Mouse (Mus musculus) megakaryocyte-erythroid progenitor cell, adult 5-6 weeks (primary cell): ENCODE measurements around the gene Fbxo46. TPM values are rescaled to one million over a fixed set of nuclear protein-coding genes. Genes with fewer than 3 reads are reported as not detected.
A peak's percentile ranks its signal among the peaks of the same experiment; 100 is the strongest.

Experiments used
- ATAC-seq: replicated peaks from 2 replicates; pipeline ENCODE4 v1.8.0; 2016; ENCODE audit warnings: mild to moderate bottlenecking, inconsistent platforms; ENCODE audit not compliant: severe bottlenecking, poor library complexity, low FRiP score, low TSS enrichment
- total RNA-seq, 2 experiments: library from RNA; stranded (forward) in 1 of 2; stranded (reverse) in 1 of 2; fragments of 200-1000, 215-1000 nt in 1 of 2; fragments of >200 nt in 1 of 2; fragmentation: Nextera tagmentation in 1 of 2; gene quantifications; 2 replicates each; pipeline ENCODE4 v1.2.3; 2014 to 2017

Gene Fbxo46
- total RNA-seq, 2 experiments from 2014 or later: 6.3 to 7.8 TPM

DNA sequence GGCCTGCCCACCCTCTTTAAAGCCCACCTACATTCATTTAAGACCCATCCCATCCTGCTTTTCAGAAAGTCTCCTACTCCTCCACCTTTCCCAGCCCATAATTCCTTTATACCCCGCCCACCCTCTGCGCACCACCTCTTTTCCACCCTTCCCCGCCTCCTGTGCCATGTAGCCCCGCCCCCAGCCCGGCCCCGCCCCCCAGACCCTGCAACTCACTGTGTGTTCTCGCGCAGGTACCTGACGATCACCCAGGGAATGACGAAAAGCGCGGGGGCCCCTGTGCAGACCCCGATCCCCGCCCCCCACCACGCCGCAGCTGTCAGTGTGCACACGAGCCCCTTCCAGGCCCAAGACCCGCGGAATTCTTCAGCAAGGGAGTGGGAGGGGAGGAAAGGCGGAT lies 40.5 kb downstream of the Fbxo46 start:
- ATAC-seq: no peak

GRCm38 (mm10) chr7:19162928-19163327 lies 43.3 kb downstream of the Fbxo46 start:
- no peak for ATAC-seq

DNA sequence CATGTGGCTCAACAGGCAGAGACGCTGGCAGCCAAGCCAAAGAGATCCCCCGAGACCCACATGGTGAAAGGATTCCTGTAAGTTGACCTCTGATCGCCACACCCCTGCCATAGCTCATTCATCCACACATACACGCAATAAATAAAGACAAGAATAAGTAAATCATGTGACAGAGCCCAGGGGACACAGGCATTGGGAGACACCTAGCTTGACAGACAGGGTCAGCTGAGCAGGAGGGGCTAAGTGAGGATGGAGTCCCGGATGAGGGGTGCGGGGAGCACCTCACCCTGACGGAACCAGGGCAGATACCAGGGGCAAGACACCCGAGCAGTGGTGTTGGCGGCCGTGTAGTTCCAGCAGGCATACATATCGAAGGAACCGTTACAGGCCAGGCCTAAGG lies 44.1 kb downstream of the Fbxo46 start:
- no peak for ATAC-seq

GRCm38 (mm10) chr7:19164189-19164588 lies 44.5 kb downstream of the Fbxo46 start:
- ATAC-seq: peak; percentile 62

- peak; percentile 65 for ATAC-seq
Observed at GRCm38 (mm10) chr7:19164978-19165377, 45.3 kb downstream of the Fbxo46 start.

DNA sequence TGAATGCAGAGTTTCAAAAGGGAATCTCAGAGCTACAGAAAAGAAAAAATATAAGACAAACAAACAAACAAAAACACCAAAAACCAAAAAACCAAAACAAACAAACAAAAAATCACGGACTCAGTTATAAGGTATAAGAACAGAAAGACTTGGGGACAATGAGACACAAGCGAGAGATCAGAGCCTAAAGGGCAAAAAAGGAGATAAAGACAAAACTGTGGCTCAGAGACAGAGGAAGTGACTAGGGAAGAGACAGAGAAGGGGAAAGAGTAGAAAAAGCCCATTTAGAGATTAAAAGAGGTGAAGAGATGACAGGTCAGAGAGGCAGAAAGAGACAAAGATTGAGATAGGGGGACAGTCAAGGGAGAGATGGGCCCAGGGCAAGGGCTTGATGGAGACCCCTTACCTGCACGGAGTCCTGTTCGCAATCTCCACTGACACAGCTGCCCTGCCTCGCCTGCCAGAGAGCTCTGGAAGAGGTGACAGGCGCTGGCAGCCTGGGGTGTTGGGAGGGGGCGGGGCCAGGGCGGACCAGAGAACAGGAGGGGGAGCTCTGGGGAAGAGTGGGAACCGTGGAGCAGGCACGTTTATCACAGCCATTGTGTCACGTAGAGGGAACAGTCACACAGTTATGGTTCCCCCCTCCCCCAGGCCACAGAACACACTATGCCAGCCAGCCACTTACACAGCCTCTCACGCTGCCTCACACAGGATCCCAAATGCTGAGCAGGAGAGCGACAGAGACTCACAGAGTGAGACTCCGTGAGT lies 46.2 kb downstream of the Fbxo46 start, which contains the start of gene Gipr:
Gene Gipr, minus strand, starts transcription at position 472 of the 768 bp plus-strand sequence.
- no peak for ATAC-seq

GRCm38 (mm10) chr7:19166990-19167389 lies 47.3 kb downstream of the Fbxo46 start:
- no peak for ATAC-seq

DNA sequence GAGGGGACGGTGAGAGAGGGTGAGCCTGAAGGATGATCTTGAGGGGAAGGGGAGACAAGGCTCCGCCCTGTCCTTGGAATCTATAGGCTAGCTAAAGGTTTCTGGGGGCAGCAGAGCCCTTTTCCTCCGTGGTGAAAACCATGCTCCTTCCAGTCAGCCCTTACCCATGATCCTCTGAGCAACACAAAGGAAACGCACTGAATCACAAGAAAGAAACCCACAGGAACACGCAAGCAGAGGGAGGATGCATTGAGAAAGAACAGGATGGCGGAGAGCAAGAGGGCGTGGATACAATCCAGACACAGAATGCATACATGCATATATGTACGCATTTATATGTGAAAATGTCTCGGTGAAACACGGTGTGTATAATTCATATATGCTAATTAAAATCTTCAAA lies 49.8 kb downstream of the Fbxo46 start:
- ATAC-seq: no peak

- no peak for ATAC-seq
Observed at GRCm38 (mm10) chr7:19170142-19170541, 50.5 kb downstream of the Fbxo46 start.

DNA sequence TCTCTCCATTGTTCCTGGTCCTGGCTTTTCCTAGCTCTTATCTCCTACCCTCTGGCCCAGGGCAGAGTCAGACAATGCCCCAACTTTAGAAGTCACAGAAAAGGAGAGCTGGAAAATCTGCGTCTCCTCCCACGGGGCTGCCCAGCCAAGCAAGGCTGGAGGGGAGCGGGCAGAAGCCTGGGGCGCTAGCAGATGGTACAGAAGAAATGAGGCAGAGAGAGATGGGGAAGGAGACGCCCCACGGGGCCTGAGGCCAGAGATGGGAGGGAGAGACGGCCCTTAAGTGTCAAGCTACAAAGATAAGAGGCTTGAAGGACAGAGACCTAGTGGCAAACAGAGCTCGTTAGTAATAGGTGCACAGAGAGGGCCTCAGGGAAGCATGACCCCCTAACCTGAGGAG lies 52.2 kb downstream of the Fbxo46 start:
- no peak for ATAC-seq

GRCm38 (mm10) chr7:19172874-19173273 lies 53.2 kb downstream of the Fbxo46 start:
- peak; percentile 80 for ATAC-seq

- peak; percentile 27; the same call in 1 of the 2 replicates for ATAC-seq
Observed at GRCm38 (mm10) chr7:19175708-19176515, 56.3 kb downstream of the Fbxo46 start, which contains the start of gene Eml2. Gene Eml2, plus strand, starts transcription at chr7:19176421.

DNA sequence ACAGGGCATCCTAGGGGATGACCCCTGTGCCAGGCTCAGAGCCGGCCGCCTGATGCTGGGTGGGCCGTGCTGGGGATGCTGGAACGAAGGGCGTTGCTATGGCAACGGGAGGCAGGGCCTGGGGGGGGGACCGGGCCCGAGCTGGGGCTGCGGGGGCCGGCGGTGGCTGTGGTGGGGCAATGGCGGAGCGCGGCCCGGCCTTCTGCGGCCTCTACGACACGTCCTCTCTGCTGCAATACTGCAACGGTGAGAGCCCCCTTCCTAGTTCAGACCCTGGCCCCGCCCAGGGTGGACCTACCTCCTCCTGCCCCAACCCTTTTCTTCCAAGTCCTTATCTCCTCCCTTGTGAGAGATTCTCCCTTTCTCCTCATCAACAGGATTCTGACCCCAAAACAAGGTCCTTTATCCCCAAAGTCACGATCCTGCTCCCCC lies 56.9 kb downstream of the Fbxo46 start:
- no peak for ATAC-seq

- ATAC-seq: no peak
Observed at GRCm38 (mm10) chr7:19177216-19177615, 57.6 kb downstream of the Fbxo46 start.

GRCm38 (mm10) chr7:19178035-19178434 lies 58.4 kb downstream of the Fbxo46 start:
- no peak for ATAC-seq

GRCm38 (mm10) chr7:19178443-19179092 lies 58.9 kb downstream of the Fbxo46 start:
- ATAC-seq: peak; percentile 45

GRCm38 (mm10) chr7:19179173-19179572 lies 59.5 kb downstream of the Fbxo46 start:
- ATAC-seq: peak; percentile 69

DNA sequence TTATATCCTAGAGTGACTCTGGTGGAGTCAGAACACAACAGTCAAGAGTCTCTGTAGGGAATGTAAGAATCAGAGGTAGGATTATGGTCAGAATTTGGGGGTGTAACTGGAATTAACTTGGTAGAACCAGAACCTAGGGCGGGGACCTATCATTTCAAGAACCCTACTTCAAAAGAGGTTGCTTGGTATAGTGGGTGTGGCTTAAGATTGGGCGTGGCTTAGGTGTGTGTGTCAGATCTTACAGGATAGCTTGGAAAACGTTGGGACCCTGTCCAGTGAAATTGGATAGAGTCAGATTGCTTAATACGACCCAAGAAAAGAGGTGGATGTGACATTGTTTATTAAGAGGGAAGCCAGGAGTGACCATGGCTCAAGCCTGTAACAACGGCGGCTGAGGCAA lies 60.3 kb downstream of the Fbxo46 start:
- no peak for ATAC-seq

- ATAC-seq: no peak; the same call in 1 of the 2 replicates
Observed at GRCm38 (mm10) chr7:19180862-19181429, 61.3 kb downstream of the Fbxo46 start.

GRCm38 (mm10) chr7:19184250-19184649 lies 64.6 kb downstream of the Fbxo46 start:
- no peak for ATAC-seq
